Mouse (Mus musculus): Measurements from ENCODE around the gene Cd244a.

GRCm38 (mm10) chr1:171631447-171631846, 72.5 kb downstream of the Cd244a start:
- TF ChIP-seq CTCF (IDR thresholded peaks at IDR 0.05; ENCODE audit: low read depth, low read length) (no peak), POLR2A (IDR thresholded peaks at IDR 0.05; ENCODE audit: borderline replicate concordance, low read depth, low read length) (no peak)
